Mouse (Mus musculus) neural tube, postnatal 0 days (tissue): Measurements from ENCODE around the gene Ppme1. TPM values are rescaled to one million over a fixed set of nuclear protein-coding genes. Genes with fewer than 3 reads are reported as not detected.

ENCODE experiments used
- polyA plus RNA-seq: library from polyadenylated mRNA; unstranded; fragments of >200 nt; fragmentation: Nextera tagmentation; extraction: Ambion mirVana; gene quantifications from 2 replicates; pipeline ENCODE4 v1.2.1, GENCODE M21; 2015

Ppme1 gene
- polyA plus RNA-seq: 128 and 144 TPM in 2 replicates

DNA sequence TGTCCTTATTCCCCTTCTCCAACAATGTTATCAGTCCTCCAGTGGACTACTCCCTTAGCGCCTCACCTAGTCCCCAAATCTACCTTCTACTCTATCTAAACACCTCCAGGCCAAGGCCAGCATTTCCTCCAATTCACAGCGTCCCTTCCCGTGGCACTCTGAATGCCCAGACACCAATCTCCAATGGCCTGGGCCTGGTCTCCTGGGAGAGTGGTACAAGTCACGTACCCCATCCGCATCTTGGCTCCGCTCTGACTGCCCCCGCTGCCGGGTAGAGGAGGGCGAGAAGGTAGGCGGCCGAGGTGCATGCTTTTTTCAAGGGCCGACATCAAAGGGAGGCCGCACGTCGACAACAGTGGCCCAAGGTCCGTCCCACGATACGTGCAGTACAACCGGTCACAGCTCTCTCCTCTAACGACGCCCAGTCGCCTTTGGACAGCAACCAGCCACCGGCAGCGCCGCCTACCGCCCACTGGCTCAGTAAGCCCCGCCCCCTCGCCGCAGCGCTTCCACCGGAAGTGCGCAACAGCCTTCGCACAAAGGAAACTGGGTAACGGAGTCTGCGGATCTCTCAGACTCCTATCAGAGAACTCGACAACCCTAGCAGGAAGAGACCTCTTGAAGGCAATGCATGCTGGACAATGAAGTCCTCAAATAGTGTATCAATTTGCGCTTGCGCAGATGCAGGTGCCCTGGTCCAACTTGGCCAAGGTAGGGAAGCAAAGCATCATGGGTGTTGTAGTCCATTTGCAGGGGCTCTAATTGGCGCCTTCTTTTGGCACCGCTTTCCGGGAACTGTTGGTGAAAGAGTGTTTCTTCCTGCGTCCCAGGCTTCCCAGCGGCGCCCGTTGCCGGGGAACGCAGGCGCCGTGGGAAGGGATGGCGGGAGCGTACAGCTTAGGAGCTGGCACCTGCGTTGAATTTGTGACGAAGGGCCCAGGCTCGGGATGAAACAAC, at the start of gene Ppme1, which contains the start of gene C2cd3:
Gene Ppme1, minus strand, starts transcription at position 813 of the 957 bp plus-strand sequence.
Gene C2cd3, plus strand, starts transcription at position 739 of the 957 bp plus-strand sequence.

DNA sequence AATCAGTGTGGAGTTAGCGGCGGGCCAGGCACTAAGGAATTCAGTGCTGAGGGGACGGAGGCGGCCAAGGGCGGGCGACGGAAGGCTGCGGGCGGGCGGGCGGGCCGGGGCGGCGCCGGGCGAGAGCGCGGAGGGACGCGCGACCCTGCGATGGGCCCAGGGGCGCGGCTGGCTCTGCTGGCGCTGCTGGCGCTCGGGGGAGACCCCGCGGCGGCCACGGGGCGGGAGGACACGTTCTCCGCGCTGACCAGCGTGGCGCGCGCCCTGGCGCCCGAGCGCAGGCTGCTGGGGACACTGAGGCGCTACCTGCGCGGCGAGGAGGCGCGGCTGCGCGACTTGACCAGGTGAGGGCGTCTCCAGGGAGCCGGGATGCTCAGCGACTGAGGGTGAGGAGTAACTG, 86.7 kb downstream of the Ppme1 start, which contains the start of gene P4ha3:
Gene P4ha3, plus strand, starts transcription at position 138 of the 400 bp plus-strand sequence.

Other genes starting within 250 kb of the Ppme1 start
- 15.9 and 16.5 TPM in 2 replicates for gene Lipt2, start 213.0 kb downstream of the Ppme1 start, polyA plus RNA-seq
- 0.55 and 0.72 TPM in 2 replicates for gene Kcne3, start 195.8 kb downstream of the Ppme1 start, polyA plus RNA-seq
- 33.7 and 38.5 TPM in 2 replicates for gene Pgm2l1, start 144.9 kb downstream of the Ppme1 start, polyA plus RNA-seq
- 5.0 and 8.0 TPM in 2 replicates for gene P4ha3, start 86.8 kb downstream of the Ppme1 start, polyA plus RNA-seq
- gene C2cd3, start 74 bp downstream of the Ppme1 start, polyA plus RNA-seq: 8.8 and 9.8 TPM in 2 replicates
- 0.17 and 0.18 TPM in 2 replicates for gene Ucp3, start 100.7 kb upstream of the Ppme1 start, polyA plus RNA-seq
- 117 and 120 TPM in 2 replicates for gene Ucp2, start 121.0 kb upstream of the Ppme1 start, polyA plus RNA-seq
- 3.4 and 5.2 TPM in 2 replicates for gene Dnajb13, start 142.7 kb upstream of the Ppme1 start, polyA plus RNA-seq
- gene Coa4, start 164.8 kb upstream of the Ppme1 start, polyA plus RNA-seq: 12.0 and 12.3 TPM in 2 replicates
- gene Rab6a, start 235.1 kb upstream of the Ppme1 start, polyA plus RNA-seq: 319 and 342 TPM in 2 replicates
- 93.2 and 102 TPM in 2 replicates for gene Mrpl48, start 236.0 kb upstream of the Ppme1 start, polyA plus RNA-seq